Mouse (Mus musculus): ENCODE data around the gene Spp2.
"Not testable (repeated sequence)": the region's sequence is repeated elsewhere in the genome, so short reads cannot be mapped to it uniquely, and the experiment has no call there.

Gene Spp2

GRCm38 (mm10) chr1:88434057-88434456 is 27.3 kb downstream of the Spp2 start:
- no peak for DNase-seq

GRCm38 (mm10) chr1:88437206-88438126 is 30.7 kb downstream of the Spp2 start:
- DNase-seq: no peak

- DNase-seq: no peak
These were observed 36.6 kb downstream of the Spp2 start for GRCm38 (mm10) chr1:88443383-88443782.

GRCm38 (mm10) chr1:88445400-88445799 is 38.6 kb downstream of the Spp2 start:
- no peak for DNase-seq

- no peak for DNase-seq
These were observed 39.7 kb downstream of the Spp2 start for GRCm38 (mm10) chr1:88446270-88447030.

GRCm38 (mm10) chr1:88447483-88447882 is 40.7 kb downstream of the Spp2 start:
- DNase-seq: no peak

GRCm38 (mm10) chr1:88448094-88448493 is 41.3 kb downstream of the Spp2 start:
- DNase-seq: not testable (repeated sequence)

GRCm38 (mm10) chr1:88449741-88450140 is 43.0 kb downstream of the Spp2 start:
- no peak for DNase-seq

- no peak for DNase-seq
These were observed 43.9 kb downstream of the Spp2 start for GRCm38 (mm10) chr1:88450668-88451067.

GRCm38 (mm10) chr1:88452198-88452597 is 45.4 kb downstream of the Spp2 start:
- no peak for DNase-seq

GRCm38 (mm10) chr1:88454703-88455102 is 47.9 kb downstream of the Spp2 start:
- no peak for DNase-seq

GRCm38 (mm10) chr1:88455761-88456160 is 49.0 kb downstream of the Spp2 start:
- DNase-seq: no peak

- peak; percentile 71 to 74 for DNase-seq
These were observed 49.8 kb downstream of the Spp2 start for GRCm38 (mm10) chr1:88456451-88457072.

- DNase-seq: no peak
These were observed 52.4 kb downstream of the Spp2 start for GRCm38 (mm10) chr1:88459196-88459595.

GRCm38 (mm10) chr1:88459655-88460054 is 52.9 kb downstream of the Spp2 start:
- no peak for DNase-seq

GRCm38 (mm10) chr1:88461096-88461495 is 54.3 kb downstream of the Spp2 start:
- DNase-seq: no peak

GRCm38 (mm10) chr1:88462484-88462883 is 55.7 kb downstream of the Spp2 start:
- DNase-seq: peak; percentile 35 to 57

GRCm38 (mm10) chr1:88463241-88463640 is 56.5 kb downstream of the Spp2 start:
- DNase-seq: no peak

- DNase-seq: no peak
These were observed 57.5 kb downstream of the Spp2 start for GRCm38 (mm10) chr1:88464109-88464905.

- DNase-seq: peak in 1 of 2 experiments; percentile 46
These were observed 59.0 kb downstream of the Spp2 start for GRCm38 (mm10) chr1:88465722-88466121.

- no peak for DNase-seq
These were observed 59.7 kb downstream of the Spp2 start for GRCm38 (mm10) chr1:88466325-88467064.

GRCm38 (mm10) chr1:88467866-88468265 is 61.1 kb downstream of the Spp2 start:
- DNase-seq: no peak

All from thymus, postnatal 36 days (tissue).